Mouse (Mus musculus) hindbrain, embryonic 13.5 days (tissue): ENCODE measurements around the gene Adgrd1. TPM values are rescaled to one million over a fixed set of nuclear protein-coding genes. Genes with fewer than 3 reads are reported as not detected.
A peak's percentile ranks its signal among the peaks of the same experiment; 100 is the strongest.

Experiments
- ATAC-seq: fragments of 200-750 bp; cut with Nextera tagmentation; 2 replicates; pipeline ENCODE4 v1.8.0; 2017; ENCODE audit warnings: moderate TSS enrichment; ENCODE audit not compliant: low FRiP score
- H3K27ac ChIP-seq: fragments of 300-500 bp; sonication (generic); 2 replicates; pipeline ENCODE4 v1.5.1; 2015; ENCODE audit warnings: inconsistent platforms, mild to moderate bottlenecking, moderate library complexity
- H3K27me3 ChIP-seq: fragments of 300-500 bp; sonication (generic); 2 replicates; pipeline ENCODE4 v1.6.1; 2015; ENCODE audit warnings: mild to moderate bottlenecking, inconsistent platforms
- H3K36me3 ChIP-seq: fragments of 300-500 bp; sonication (generic); 2 replicates; pipeline ENCODE4 v1.6.1; 2015; ENCODE audit warnings: mild to moderate bottlenecking, inconsistent platforms
- H3K4me1 ChIP-seq: fragments of 300-500 bp; sonication (generic); replicated peaks from 2 replicates; pipeline ENCODE4 v1.6.1; 2015; ENCODE audit warnings: inconsistent platforms
- H3K4me2 ChIP-seq: fragments of 300-500 bp; sonication (generic); 2 replicates; pipeline ENCODE4 v1.6.1; 2015; ENCODE audit warnings: inconsistent platforms, mild to moderate bottlenecking, moderate library complexity
- H3K4me3 ChIP-seq: fragments of 300-500 bp; sonication (generic); 2 replicates; pipeline ENCODE4 v1.5.1; 2015; ENCODE audit warnings: mild to moderate bottlenecking, inconsistent platforms
- H3K9ac ChIP-seq: fragments of 300-500 bp; sonication (generic); 2 replicates; pipeline ENCODE4 v1.6.1; 2015; ENCODE audit warnings: mild to moderate bottlenecking, inconsistent platforms
- H3K9me3 ChIP-seq: fragments of 300-500 bp; sonication (generic); 2 replicates; pipeline ENCODE4 v1.6.1; 2016; ENCODE audit warnings: inconsistent platforms
- WGBS: fragments of 180-500 bp; shearing (Covaris S2); methylation state at CpG from one replicate; pipeline ENCODE4 v1.1.7; 2015; 5-methylcytosine and 5-hydroxymethylcytosine counted together
- polyA plus RNA-seq: library from polyadenylated mRNA; unstranded; fragments of >200 nt; fragmentation: Nextera tagmentation; extraction: Ambion mirVana; gene quantifications from 2 replicates; pipeline ENCODE4 v1.2.1, GENCODE M21; 2015

Gene Adgrd1
- polyA plus RNA-seq, 1 experiment from 2014 or later: 0.14 TPM

DNA sequence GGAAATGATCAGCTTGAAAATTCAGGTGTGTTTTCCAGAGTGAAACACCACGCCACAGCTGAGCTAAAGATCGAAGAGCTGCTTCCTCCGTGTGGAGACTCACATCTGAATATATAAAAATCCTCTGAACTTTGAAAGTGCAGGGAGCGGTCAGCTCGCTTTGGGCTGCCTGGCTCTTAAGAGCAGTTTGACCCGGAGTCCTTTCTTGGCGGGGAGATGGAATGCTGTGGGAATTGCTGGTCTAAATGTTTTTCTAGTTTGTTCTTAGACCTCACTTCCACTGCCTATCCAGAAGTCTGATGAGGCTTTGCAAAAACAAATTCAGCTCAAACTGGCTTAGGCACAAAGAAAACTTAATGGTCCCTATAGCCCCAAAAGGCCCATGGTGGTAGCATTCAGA lies 90.4 kb downstream of the Adgrd1 start:
- no peak overlapping the region for H3K4me3 ChIP-seq
- peaks cover 35% of the 10 kb centered on the region for H3K4me1 ChIP-seq
- no peak overlapping the region for H3K27ac ChIP-seq
- no peak for ATAC-seq
- H3K4me2 ChIP-seq: no peak overlapping the region
- no peak overlapping the region for H3K9ac ChIP-seq
- WGBS: 81% methylated on average over 7 of the region's 7 CpGs
- H3K9me3 ChIP-seq: no peaks in the 10 kb centered on the region
- no peaks in the 10 kb centered on the region for H3K36me3 ChIP-seq
- H3K27me3 ChIP-seq: no peaks in the 10 kb centered on the region; the same call in 1 of the 2 replicates

DNA sequence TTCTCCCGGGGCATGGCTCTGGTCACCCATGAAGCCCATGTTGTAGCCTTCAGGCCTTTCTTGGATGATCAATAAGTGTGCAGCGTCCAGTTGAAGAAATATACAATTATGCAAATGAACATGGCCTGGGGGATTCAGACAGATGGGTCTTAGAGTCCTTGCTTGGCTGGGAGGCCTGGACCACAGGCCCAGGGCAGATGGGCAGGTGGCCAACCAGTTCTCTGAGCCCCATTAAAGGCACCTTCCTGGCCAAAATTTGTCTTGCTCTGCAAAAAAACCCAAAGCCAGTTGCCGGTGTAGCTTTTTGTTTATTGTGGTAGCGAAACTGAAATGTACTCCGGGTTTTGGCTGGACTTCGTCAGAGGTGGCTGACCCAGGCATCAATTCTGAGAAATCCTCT lies 92.5 kb downstream of the Adgrd1 start:
- no peaks in the 10 kb centered on the region; the same call in 1 of the 2 replicates for H3K27me3 ChIP-seq
- 72% methylated on average over 6 of the region's 6 CpGs for WGBS
- H3K4me3 ChIP-seq: no peak overlapping the region
- H3K27ac ChIP-seq: no peak overlapping the region; the same call in 1 of the 2 replicates
- H3K4me2 ChIP-seq: no peak overlapping the region
- no peak overlapping the region for H3K9ac ChIP-seq
- ATAC-seq: no peak
- H3K9me3 ChIP-seq: no peaks in the 10 kb centered on the region
- peaks cover 15% of the 10 kb centered on the region for H3K4me1 ChIP-seq
- H3K36me3 ChIP-seq: no peaks in the 10 kb centered on the region

DNA sequence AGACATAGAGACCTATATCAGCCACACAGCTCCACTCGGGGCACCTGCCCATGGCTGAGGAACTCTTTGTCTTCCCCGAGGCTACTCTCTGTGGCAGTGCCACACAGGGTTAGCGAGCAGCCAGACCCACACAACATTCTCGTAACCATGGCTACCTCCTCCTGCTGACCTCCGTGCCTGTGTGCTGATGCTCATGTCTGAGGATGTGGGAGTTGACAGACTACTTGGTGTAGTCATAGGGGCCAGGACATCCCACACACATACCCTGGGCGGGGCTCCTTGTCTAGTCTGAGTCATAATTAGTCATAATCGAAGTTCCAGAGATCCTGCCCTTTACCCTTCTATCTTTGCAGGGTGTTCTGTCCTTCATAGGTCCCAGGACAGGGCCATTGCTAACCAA lies 93.5 kb downstream of the Adgrd1 start:
- H3K27ac ChIP-seq: no peak overlapping the region
- H3K4me3 ChIP-seq: no peak overlapping the region
- H3K27me3 ChIP-seq: no peaks in the 10 kb centered on the region
- peaks cover 15% of the 10 kb centered on the region for H3K4me1 ChIP-seq
- no peak for ATAC-seq
- no peak overlapping the region for H3K4me2 ChIP-seq
- WGBS: 58% methylated on average over 7 of the region's 7 CpGs
- H3K36me3 ChIP-seq: no peaks in the 10 kb centered on the region
- H3K9me3 ChIP-seq: no peaks in the 10 kb centered on the region
- no peak overlapping the region for H3K9ac ChIP-seq

DNA sequence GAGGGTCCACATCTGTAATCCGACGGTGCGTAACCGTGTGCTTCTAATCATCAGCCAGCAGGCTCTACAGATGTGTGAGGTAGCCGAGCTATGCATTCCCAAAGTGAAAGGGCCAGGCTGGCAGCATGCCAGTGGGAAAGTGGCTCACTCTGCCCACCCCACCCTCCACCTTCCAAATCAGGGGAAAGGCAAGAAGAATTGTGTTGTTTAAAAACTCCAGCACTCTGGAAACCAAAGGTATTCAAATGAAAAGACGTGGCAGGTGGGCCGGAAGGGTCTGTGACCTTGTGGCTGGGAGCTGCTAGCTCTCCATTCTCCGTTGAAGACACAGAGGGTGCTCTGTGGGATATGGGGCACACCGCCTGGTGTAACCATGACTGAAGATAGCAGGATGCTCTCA lies 100.0 kb downstream of the Adgrd1 start:
- Histone ChIP-seq H3K4me2 (no peak overlapping the region), H3K4me1 (peaks cover 17% of the 10 kb centered on the region), H3K4me3 (no peak overlapping the region), H3K27ac (no peak overlapping the region), H3K36me3 (no peaks in the 10 kb centered on the region), H3K9me3 (no peaks in the 10 kb centered on the region), H3K27me3 (no peaks in the 10 kb centered on the region), H3K9ac (no peak overlapping the region)
- no peak for ATAC-seq
- 58% methylated on average over 9 of the region's 9 CpGs for WGBS

DNA sequence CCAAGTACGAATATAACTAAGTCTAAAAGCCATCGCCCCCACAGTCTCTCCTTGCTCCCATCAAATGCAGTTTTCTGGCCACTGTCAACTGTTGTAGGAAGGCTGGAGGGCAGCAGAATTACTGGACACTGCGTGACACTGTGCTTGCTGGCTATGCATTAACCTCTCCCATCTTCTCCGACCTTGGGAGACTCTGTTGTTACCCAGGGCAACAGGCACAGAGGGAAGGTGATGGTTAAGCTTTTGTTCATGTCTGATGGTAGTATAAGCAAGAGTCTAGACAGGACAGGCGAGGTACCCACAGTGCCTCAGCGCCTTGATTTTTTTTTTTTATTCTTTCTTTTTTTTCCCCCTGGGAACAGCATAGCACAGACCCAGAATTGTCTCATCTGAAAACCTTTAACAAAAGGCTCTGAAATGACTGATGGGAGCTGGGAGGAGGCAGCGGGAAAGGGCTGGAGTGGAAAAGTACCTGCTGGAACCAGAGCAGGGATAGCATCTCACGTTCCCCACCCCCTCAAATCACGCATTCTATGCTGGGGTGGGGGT lies 100.5 kb downstream of the Adgrd1 start:
- H3K4me1 ChIP-seq: peaks cover 17% of the 10 kb centered on the region
- ATAC-seq: no peak
- no peaks in the 10 kb centered on the region for H3K27me3 ChIP-seq
- H3K36me3 ChIP-seq: no peaks in the 10 kb centered on the region
- H3K4me2 ChIP-seq: no peak overlapping the region
- WGBS: 42% methylated on average over 9 of the region's 9 CpGs
- H3K27ac ChIP-seq: no peak overlapping the region
- no peaks in the 10 kb centered on the region for H3K9me3 ChIP-seq
- H3K4me3 ChIP-seq: no peak overlapping the region
- H3K9ac ChIP-seq: no peak overlapping the region

DNA sequence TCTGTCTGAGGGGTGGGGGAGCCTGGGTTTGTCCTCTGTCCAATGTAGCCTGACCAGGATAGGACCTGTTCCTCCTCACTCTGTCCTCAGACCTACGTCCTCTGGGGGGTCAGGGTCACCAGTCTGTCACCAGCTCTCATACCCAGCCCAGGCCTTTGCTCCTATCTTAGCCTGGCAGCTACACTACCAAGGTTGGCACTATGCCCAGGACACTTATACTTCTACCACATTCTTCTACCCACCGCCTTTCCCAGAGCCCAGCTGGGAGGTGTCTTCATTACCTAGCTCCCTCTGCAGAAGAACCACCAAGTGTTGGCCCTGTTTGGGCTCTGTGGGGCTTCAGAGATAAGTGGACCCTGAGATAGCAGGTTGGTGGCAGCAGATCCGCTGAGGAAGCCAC lies 103.6 kb downstream of the Adgrd1 start:
- 87% methylated on average over 3 of the region's 3 CpGs for WGBS

DNA sequence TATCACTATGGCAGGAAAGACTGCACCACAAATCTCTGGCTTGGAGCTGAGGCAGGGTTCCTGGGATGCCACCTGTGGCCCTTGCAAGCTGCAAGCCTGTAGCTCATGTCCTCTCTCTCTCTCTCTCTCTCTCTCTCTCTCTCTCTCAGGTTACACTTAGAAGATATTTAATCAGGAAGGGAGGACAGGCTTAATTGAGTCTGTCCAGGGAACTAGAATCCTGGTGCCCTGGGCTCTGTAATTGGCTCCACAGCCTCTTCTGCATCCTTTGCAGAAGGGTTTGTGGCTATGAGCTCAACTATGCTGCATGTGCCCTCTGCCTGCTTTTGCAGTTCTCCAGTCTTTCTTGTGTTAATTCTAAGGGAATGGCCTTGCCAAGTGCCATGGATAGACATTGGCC lies 111.7 kb downstream of the Adgrd1 start:
- no peak for ATAC-seq
- Histone ChIP-seq H3K9me3 (no peaks in the 10 kb centered on the region), H3K9ac (no peak overlapping the region), H3K27ac (no peak overlapping the region), H3K36me3 (no peaks in the 10 kb centered on the region), H3K27me3 (peaks cover 8% of the 10 kb centered on the region), H3K4me2 (no peak overlapping the region), H3K4me3 (no peak overlapping the region), H3K4me1 (peaks cover 16% of the 10 kb centered on the region)

More for the DNA sequence above, 103.6 kb downstream of the Adgrd1 start:
- H3K27ac ChIP-seq: no peak overlapping the region
- no peaks in the 10 kb centered on the region for H3K27me3 ChIP-seq
- H3K4me2 ChIP-seq: no peak overlapping the region
- H3K4me1 ChIP-seq: peaks cover 17% of the 10 kb centered on the region
- no peak overlapping the region for H3K4me3 ChIP-seq
- H3K9me3 ChIP-seq: no peaks in the 10 kb centered on the region
- H3K36me3 ChIP-seq: no peaks in the 10 kb centered on the region
- ATAC-seq: no peak
- no peak overlapping the region for H3K9ac ChIP-seq

DNA sequence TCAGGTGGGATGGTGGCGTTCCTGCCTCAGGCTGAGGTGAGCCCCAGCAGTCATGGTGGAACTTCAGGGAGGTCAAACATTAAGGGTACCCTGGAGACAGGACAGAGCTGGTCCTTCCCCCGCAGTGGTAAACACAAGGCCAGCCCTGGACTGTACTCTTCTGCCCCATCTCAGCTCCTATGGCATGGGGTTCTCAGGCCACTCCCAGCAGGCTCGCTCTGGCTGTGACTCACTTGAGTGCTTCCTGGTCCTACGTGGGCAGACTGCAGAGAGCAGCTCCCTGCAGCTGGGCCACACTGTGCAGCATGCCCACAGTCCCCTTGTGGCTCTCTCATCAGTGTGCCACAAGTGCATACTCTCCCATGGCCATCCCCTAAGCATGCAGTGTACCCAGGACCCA lies 112.3 kb downstream of the Adgrd1 start:
- no peak for ATAC-seq
- WGBS: 65% methylated on average over 4 of the region's 4 CpGs
- no peaks in the 10 kb centered on the region for H3K9me3 ChIP-seq

DNA sequence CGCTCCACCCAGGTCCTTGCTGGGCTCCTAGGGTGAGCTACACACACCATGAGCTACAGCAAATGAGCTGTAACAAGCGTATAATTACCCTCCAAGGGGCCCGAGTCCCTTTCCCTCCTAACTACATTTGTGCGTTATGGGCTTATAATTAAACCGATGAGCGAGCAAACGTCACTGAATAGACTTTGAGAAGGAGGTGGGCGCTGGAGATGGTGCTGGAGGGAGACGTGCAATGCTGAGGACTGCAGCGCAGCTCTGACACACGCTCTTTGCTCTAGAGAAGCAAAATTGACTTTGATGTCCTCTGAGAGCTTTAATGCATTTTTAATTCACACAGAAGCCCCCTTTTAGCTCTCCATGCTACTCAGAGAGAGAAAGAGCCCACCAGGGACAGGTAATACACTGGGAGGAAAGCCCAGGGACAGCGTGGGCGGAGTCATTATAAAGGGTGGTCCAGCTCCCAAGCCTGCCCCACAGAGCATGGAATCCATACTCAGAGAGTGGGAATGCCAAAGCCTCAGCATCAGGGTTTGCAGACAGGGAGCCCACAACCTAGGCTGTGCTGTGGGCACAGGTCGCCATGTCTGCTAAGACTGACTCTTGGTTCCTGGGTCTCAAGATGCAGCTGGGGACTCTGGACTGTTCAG lies 115.0 kb downstream of the Adgrd1 start:
- H3K9me3 ChIP-seq: no peaks in the 10 kb centered on the region
- peaks cover 28% of the 10 kb centered on the region for H3K4me1 ChIP-seq
- peak overlapping the region; percentile 21; the same call in 1 of the 2 replicates for H3K4me2 ChIP-seq
- peaks cover 8% of the 10 kb centered on the region for H3K27me3 ChIP-seq
- ATAC-seq: peak; percentile 44; the same call in 1 of the 2 replicates
- no peak overlapping the region for H3K9ac ChIP-seq
- H3K36me3 ChIP-seq: no peaks in the 10 kb centered on the region
- no peak overlapping the region for H3K4me3 ChIP-seq
- WGBS: 41% methylated on average over 14 of the region's 14 CpGs
- peak overlapping the region; percentile 44; the same call in 1 of the 2 replicates for H3K27ac ChIP-seq

More for the DNA sequence above, 112.3 kb downstream of the Adgrd1 start:
- Histone ChIP-seq H3K4me1 (peaks cover 18% of the 10 kb centered on the region), H3K4me3 (no peak overlapping the region), H3K27ac (no peak overlapping the region), H3K9ac (no peak overlapping the region), H3K4me2 (no peak overlapping the region), H3K36me3 (no peaks in the 10 kb centered on the region), H3K27me3 (peaks cover 8% of the 10 kb centered on the region)

DNA sequence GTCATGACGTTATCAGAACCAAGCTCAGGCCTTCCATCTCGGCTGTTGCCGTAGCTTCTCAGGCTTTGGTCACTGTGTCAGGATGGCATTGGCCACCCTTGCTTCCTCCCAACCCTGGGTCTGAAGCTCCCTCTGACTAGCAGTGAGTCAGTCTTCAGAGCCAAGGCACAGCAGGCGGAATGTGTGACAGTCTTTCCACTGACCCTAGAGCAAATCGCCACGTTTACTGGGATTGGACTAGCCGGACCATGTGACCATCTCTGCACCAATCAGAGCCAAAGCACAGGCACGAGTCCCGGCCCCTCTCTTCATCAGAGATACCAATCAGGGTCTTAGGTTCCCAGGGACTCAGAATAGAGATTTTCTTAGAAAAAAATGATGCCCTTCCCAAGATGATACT lies 117.5 kb downstream of the Adgrd1 start:
- no peak overlapping the region for H3K9ac ChIP-seq
- H3K4me2 ChIP-seq: no peak overlapping the region
- no peaks in the 10 kb centered on the region for H3K36me3 ChIP-seq
- H3K27ac ChIP-seq: peak overlapping the region; percentile 18; the same call in 1 of the 2 replicates
- H3K4me1 ChIP-seq: peaks cover 52% of the 10 kb centered on the region
- WGBS: 53% methylated on average over 9 of the region's 9 CpGs
- no peak overlapping the region for H3K4me3 ChIP-seq
- no peak for ATAC-seq
- peaks cover 6% of the 10 kb centered on the region for H3K27me3 ChIP-seq
- H3K9me3 ChIP-seq: no peaks in the 10 kb centered on the region

DNA sequence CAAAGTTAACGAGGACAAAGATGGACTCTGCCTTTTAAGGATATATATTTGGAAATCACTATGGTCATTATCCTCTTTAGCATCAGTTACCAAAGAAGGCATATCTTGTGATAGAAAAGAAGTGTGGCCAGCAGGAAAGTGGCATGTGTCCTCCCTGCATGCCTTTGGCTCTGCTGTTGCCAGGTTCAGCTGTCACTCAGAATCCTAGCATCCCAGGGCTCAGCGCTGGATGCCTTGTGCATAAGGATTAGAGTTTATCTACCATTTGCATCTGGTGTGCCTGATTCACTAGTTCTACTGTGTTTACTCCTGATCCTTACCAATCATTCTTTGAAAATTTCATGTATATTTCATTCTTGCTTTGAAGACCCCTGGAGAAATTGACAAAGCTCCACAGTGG lies 119.5 kb downstream of the Adgrd1 start:
- Histone ChIP-seq H3K27me3 (no peaks in the 10 kb centered on the region), H3K36me3 (no peaks in the 10 kb centered on the region), H3K9ac (no peak overlapping the region), H3K4me1 (peaks cover 50% of the 10 kb centered on the region), H3K27ac (no peak overlapping the region), H3K4me2 (no peak overlapping the region), H3K9me3 (no peaks in the 10 kb centered on the region), H3K4me3 (no peak overlapping the region)
- ATAC-seq: no peak
- 81% methylated on average over 2 of the region's 2 CpGs for WGBS

DNA sequence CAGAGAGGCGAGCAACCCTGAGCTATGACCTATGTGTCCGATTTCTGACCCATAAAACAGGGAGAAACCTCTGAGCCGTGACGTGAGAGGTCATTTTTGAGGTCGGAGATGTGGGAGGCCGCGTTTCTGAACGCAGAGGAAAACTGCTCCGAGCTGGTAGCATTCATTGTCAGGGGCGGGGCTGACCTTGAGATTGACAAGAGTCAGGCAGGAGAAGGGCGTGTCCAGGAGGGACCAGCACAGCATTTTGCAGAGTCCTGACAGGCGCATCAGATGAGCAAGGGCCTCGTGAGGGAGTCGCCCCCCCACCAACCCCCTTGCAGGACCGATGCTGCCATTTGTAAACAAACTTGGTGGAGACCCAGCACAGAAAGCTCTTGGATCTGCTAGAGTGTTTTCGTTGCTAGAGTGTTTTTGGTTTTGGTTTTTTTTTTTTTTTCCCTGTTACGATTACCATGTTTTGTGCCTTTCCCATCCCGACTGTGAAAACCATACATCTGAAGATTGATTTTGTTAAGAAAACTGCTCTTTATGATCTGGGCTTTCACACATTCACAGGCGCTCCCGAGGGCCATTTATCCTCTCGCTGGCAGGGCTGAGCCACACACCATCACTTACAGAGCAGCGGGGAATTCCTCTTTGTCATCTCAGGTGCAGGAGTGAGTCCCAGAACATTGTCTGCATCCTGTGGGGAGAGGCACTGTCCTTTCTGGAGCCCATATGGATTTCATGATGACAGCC lies 121.1 kb downstream of the Adgrd1 start:
- 7% methylated on average over 22 of the region's 22 CpGs for WGBS
- H3K36me3 ChIP-seq: no peaks in the 10 kb centered on the region
- H3K9ac ChIP-seq: peak overlapping the region; percentile 53
- no peak for ATAC-seq
- peaks cover 36% of the 10 kb centered on the region for H3K4me1 ChIP-seq
- peak overlapping the region; percentile 84 for H3K27ac ChIP-seq
- H3K9me3 ChIP-seq: no peaks in the 10 kb centered on the region
- no peaks in the 10 kb centered on the region for H3K27me3 ChIP-seq
- H3K4me2 ChIP-seq: peak overlapping the region; percentile 22
- no peak overlapping the region for H3K4me3 ChIP-seq

DNA sequence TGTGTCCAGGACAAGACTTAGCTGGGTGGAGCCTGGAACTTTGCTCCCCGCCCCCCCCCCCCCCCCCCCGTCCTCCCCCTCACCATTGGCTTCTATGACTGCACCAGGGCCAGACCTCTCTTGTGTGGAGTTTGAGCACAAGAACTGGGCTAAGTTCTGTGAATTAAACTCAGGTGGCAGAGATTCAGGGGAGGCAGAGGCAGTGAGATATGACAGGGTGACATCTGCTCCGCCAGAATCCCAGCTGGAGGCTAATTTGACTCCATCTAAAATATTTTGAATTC lies 121.6 kb downstream of the Adgrd1 start:
- ATAC-seq: no peak; the same call in 1 of the 2 replicates
- Histone ChIP-seq H3K4me3 (no peak overlapping the region), H3K9ac (peak overlapping the region; percentile 30; the same call in 1 of the 2 replicates), H3K4me1 (peaks cover 36% of the 10 kb centered on the region), H3K27me3 (no peaks in the 10 kb centered on the region), H3K4me2 (peak overlapping the region; percentile 22), H3K36me3 (no peaks in the 10 kb centered on the region), H3K9me3 (no peaks in the 10 kb centered on the region), H3K27ac (peak overlapping the region; percentile 84)
- WGBS: 21% methylated on average over 1 of the region's 3 CpGs
